Mouse (Mus musculus) large intestine, adult 2 months (tissue): ENCODE data around the gene Syngr1. TPM values are rescaled to one million over a fixed set of nuclear protein-coding genes. Genes with fewer than 3 reads are reported as not detected.
A peak's percentile ranks its signal among the peaks of the same experiment; 100 is the strongest.

Experiments
- DNase-seq: peaks from one replicate; pipeline ENCODE4 v3.0.0-alpha.2; 2012; ENCODE audit warnings: low read depth, low spot score
- WGBS: fragments of 180-500 bp; shearing (Covaris S2); methylation state at CpG from one replicate; pipeline ENCODE4 v1.1.7; 2018; 5-methylcytosine and 5-hydroxymethylcytosine counted together
- polyA plus RNA-seq: library from polyadenylated mRNA; depleted of rRNA; stranded (reverse); fragments of >200 nt; gene quantifications from 2 replicates; pipeline ENCODE4 v1.2.3, GENCODE M21; 2012

Syngr1 gene
- polyA plus RNA-seq, 1 experiment = 8.1 TPM

DNA sequence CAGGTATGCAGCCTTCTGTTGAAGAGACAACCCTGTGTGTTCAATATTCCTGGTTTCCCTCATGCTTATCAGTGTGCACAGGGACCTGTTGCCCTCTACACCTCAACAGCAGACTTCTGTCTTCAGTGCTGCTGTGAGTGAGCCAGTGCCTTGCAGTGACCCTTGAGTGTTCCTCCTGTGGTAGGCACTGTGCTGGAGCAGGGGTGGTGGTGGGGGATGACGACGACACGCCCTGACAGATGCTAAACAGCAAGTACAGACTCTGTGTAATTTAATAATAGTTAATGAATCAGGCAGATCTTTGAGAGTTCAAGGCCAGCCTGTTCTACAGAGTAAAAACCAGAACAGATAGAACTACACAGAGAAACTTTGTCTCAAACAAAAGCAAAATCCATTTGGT is 45.5 kb downstream of the Syngr1 start:
- DNase-seq = no peak
- 76% methylated on average over 3 of the region's 3 CpGs for WGBS

DNA sequence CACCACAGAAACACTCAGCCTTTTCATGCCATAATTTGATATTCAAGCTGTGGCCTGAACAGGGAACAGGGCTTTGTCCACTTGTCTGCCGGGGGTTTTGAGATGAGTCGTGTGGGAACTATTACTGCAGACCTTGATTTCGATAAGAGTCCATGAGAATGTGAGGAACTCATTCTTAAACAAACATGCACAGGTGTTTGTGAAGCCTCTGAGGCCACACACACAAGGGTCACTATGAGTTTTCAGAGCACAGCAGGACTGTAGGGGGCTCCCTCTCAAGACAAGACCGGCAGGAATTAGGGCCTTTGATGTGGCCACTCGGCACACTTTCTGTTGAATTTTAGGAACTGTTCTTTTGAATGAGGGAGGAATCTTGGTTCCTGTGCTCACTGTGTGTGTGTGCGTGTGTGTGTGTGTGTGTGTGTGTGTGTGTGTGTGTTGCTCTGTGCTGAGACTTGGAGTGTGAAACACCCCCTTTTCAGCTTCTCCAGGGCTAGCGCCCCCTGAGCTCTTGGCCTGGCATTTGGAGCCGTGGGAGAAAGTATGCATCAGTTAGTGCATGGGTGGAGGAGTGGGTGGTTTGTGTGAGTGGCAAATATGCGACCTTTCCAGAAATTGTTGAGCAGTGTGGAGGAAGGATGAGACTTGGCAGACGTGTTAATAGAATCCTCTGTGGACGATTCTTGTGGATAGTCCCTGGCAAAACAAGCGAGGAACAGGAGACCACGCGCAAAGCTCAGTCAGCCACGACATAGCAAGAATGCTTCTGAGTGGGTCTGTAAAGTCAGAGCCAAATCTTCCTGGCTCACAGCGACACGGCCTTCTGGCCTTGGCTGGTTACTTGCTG is 47.0 kb downstream of the Syngr1 start:
- WGBS = 60% methylated on average over 17 of the region's 17 CpGs
- no peak for DNase-seq

DNA sequence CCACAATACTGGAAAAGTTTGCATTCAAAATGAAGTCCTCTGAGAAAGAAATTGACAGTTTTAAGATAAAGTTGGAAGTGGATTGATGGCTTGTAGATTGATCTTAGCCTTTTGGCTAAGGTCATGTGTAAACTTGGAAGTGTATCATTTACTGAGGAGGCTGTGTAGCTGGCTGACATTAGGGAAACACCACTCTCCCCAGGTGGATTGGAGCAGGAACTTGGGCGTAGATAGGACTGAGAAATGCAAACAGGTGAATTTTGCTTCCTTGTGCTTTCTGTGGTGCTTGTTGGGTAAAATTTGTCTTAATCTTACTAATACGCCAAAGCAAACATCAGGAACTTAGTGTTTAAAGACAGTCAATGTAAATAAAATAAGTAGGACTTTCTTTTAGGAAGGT is 49.2 kb downstream of the Syngr1 start:
- no peak for DNase-seq
- WGBS = 36% methylated on average over 2 of the region's 2 CpGs

DNA sequence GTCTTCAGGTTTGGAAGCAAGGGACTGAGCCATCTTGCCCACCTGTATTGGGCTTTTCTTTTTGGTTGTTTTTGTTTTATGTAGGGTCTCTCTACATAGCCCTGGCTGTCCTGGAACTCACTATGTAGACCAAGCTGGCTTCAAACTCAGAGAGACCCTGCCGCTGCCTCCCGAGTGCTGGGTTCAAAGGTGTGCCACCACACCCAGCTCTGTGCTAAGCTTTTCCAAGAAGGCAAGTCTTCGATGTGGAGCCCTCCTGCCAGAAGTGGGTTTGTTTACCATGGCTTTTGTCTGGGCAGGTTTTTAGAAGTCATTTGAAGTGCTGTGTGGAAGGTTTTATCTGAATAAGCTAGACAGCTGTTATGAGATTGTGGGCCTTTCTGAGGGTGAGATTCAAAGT is 49.7 kb downstream of the Syngr1 start:
- WGBS = 42% methylated on average over 3 of the region's 3 CpGs
- DNase-seq = no peak

DNA sequence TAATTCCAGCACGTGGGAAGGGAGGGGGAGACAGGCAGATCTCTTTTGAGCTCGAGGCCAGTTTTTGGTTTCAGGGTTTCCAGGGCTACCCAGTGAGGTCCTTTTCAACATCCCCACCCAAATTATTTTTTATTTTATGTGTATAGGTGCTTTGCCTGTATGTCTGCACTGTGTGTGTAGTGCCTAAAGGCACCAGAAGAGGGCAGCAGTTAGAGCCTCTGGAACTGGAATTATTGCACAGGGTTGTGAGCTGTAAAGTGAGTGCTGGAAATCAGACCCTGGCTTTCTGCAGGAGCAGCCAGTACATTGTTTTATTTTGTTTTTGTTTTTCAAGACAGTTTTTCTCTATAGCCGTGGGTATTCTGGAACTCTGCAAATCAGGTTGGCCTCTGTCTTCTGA is 51.0 kb downstream of the Syngr1 start:
- DNase-seq = no peak
- WGBS = 96% methylated on average over 3 of the region's 3 CpGs

DNA sequence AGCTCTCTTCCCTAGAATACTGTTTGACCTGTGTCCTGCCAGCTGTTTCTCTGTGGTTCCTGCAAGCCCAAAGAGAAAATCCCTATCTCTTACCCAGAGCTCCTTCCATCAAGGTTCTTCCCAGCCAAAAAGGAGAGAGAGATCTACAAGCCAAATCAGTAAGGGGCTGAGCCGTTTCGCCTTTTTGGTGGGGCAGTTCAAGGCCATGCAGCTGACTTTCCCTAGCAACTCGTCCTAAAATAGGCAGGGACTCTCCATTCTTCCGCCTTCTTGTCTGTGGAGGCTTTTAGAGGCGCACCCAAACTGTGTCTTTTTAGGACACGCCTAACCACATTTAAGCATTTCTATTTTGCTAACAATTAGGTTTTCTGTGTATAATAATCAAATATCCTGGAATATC is 52.6 kb downstream of the Syngr1 start:
- DNase-seq = no peak
- WGBS = 82% methylated on average over 6 of the region's 6 CpGs

DNA sequence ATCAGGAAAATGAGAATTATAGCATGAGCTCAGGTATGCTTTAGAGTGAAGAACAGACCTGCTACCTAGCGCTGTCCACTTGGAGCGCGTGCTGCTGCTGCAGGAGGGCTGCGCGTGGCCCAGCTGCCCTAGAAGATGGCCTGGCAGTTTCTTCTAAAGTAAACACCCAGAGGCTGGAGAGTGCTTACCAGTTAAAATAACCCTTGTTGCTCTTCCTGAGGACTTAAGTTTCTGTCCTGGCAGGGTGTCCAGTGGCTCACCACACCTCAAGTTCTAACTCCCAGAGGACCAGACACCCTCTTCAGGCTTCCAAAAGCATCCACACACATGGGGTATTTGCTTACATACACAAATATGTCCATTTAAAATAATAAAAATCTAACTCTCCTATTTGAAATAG is 54.3 kb downstream of the Syngr1 start:
- 92% methylated on average over 5 of the region's 5 CpGs for WGBS

DNA sequence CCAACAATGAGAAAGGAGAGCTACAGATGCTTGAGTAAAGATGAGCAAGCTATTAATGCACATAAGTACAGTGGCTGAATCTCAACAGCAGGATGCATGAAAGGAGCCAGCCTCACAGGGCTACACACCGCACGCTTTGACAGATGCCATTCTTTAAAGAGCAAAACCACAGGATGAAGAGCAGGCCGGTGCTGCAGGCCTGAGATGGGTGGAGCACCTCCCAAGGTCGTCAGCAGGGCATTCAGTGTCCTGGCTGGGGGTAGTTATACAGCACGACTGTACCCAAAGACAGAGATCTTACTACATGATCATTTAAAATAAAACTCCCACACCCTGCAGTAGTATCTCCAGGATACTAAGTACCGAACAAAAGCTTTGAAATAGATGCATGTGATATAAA is 55.0 kb downstream of the Syngr1 start:
- no peak for DNase-seq
- WGBS = 55% methylated on average over 6 of the region's 6 CpGs

More for the DNA sequence above, 54.3 kb downstream of the Syngr1 start:
- DNase-seq = no peak

DNA sequence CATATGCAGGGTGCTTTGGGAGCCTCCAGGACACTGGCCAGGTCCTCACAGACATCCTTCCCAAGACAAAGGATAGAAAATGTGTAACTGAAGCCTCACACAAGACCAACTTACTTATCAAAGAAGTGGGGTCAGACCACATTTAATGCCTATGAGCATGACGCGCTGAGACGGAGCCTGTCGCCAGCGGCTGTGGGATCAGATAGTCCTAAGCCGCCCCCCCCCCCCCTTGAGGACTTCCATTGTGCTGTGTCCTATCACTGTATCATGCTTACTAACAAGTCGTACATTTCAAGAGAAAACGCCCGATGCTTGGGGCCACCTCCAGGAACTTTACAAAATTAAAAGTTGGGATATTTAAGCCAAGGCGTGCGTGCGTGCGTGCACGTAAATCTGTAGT is 56.0 kb downstream of the Syngr1 start:
- 92% methylated on average over 14 of the region's 14 CpGs for WGBS
- no peak for DNase-seq

DNA sequence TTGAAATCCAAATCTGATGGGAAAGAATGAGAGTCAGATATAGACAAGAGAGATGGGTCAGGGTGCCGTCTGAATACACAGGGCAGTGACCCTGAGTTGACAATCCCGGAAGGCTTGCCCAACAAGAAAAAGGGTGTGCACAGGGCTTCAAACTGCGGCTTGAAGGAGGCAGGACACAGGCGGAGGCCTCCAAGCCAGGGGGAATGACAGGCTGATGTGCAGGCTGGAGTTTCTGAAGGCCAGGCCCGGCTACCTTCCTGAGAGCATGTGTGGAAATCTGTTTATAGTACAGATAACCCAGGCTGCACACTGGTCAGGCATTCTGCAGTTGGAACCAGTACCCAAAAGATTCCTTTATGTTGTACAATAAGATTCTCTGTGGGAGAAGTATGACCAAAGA is 56.4 kb downstream of the Syngr1 start:
- DNase-seq = no peak
- 65% methylated on average over 5 of the region's 5 CpGs for WGBS

DNA sequence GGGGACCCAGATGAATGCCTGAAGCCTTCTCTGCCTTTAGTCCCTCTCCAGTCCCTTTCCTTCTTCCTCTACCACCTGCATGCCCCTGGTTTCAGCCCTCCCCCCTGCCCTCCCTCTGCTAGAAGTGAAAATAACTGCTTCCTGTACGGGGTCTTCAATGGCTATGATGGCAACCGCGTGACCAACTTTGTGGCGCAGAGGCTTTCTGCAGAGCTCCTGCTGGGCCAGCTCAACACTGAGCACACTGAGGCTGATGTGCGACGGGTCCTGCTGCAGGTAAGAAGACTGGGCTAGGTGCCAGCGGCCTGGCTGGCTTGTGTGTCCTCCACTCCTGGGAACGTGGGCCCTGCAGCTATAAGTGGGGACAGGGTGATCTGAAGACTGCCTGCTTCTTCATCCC is 57.4 kb downstream of the Syngr1 start:
- no peak for DNase-seq
- WGBS = 83% methylated on average over 8 of the region's 8 CpGs

DNA sequence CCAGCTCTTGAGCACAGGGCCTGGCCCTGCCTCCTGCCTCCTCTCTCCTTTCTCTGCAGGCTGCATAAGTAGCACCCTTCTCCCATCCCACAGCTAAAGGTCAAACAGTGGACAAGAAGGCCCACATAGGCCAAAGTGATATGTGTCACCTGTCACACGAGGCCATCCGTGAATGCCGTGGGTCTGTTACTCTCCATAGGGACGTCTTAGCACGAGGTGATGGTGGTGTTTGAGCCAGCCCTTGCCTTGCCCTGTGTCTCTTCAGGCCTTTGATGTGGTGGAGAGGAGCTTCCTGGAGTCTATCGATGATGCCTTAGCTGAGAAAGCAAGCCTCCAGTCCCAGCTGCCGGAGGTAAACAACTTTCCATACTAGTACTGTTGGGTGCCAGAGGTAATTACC is 58.4 kb downstream of the Syngr1 start:
- 85% methylated on average over 7 of the region's 7 CpGs for WGBS
- DNase-seq = no peak

DNA sequence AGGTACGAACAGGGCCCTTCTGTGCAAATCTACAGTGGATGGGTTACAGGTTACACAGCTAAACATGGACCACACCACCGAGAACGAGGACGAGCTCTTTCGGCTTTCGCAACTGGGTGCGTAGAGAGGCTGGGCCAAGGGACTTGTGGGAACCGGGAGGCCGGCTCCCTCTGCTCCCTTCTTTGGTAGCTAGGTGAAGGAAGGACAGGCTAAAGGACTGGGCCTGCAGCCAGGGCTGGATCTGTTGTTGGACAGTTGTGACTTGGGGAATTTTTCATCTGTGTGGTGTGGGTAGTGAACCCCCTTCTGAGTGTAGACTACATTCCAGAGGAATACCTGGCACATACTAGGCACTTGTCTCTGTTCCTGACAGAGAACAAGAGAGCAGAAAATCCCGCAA is 61.5 kb downstream of the Syngr1 start:
- DNase-seq = no peak
- WGBS = 89% methylated on average over 10 of the region's 10 CpGs

DNA sequence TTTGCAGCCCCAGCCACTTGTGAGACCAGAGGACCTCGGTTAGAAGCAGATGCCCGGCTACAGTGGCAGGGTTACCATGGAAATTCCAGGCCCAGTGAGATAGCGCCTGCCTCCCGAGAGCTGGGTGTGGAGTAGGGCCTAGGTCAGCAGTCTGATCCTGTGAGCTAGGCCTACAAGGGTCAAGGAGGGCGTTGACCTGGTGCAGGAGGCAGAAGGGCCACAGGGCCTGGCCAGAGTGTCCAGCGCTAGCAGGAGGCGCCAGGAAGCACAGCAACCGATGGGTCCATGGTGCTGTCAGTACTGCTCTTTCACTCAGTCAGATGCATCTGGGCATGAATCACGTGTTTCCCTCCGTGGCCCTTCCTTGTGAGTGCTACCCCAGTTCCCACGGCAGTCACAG is 62.6 kb downstream of the Syngr1 start:
- 92% methylated on average over 11 of the region's 11 CpGs for WGBS
- DNase-seq = no peak

DNA sequence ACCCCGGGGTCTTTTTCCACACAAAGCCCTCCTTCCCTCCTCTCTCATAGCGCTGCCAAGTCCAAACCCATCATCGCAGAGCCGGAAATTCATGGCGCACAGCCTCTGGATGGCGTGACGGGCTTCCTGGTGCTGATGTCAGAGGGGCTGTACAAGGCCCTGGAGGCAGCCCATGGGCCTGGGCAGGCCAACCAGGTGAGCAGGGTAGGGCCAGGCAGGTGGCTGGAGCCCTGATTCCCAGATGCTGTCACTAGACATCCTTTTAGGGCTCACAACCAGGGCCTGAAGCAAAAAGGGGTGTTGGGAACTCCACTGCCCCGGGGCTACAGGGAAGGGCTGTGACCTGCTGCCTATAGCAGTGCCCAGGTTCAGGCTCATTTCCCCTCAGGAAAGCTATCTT is 64.6 kb downstream of the Syngr1 start:
- whole genome bisulfite sequencing = 95% methylated on average over 8 of the region's 8 CpGs
- DNase-seq = no peak

DNA sequence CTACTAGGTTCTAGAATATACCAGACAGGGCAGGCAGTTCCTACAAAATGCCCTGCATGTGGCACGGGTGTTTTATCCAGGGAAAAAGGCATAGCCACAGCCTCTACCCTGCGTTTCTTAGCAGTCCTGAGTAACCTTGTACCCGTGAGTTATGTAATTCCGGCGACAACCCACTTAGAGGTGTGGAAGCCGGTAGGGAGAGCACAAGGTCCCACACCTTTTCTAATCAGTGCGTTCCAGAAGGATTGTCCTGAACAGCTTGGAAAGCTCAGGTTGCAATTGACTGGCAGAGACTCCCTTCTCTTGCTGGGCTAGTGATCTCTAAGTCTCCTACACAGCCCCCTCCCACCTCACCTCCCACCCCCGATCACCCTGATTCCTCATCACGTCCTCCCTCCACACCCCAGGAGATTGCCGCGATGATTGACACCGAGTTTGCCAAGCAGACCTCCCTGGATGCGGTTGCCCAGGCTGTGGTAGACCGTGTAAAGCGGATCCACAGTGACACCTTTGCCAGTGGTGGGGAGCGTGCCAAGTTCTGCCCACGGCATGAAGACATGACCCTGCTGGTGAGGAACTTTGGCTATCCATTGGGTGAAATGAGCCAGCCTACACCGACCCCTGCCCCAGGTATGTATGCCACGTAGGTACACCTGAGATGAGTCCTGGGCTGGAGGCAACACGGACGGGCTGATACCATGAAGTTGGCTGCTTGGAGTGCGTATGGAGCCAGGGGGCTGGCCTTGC is 66.2 kb downstream of the Syngr1 start:
- DNase-seq = no peak
- WGBS = 74% methylated on average over 22 of the region's 22 CpGs

DNA sequence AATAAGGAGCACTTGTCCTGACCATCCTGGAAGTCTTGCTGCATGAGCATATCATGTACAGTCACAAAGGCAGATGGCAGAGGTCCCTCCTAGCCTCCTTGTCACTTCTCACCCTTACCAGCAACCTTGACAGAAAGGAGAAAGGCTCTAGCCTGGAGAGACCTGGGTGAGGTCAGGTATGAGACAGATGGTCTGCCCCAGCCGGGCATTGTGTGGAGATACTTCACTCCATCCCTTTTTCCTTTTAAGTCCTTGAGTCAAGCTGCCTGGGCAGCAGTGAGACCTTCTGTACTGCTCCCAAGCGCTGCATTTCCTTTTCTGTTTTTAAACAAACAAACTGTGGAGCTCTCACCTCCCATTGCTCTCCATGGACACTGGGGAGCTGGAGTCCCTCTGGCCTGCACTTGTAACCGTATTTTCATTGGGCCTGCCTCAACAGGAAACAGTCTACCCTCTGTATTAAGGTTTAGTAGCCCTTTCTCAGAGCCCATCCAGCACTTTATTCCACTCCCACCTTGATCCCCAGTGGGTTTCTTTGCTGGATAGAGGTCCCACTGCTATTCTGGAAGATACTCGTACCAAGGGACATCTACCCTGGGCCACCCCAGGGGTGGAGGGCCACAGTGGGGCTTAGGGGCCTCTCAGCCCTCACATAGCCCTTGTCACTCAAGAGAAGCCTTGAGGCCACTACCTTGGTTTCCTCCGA is 67.0 kb downstream of the Syngr1 start:
- 52% methylated on average over 5 of the region's 5 CpGs for WGBS
- DNase-seq = no peak

DNA sequence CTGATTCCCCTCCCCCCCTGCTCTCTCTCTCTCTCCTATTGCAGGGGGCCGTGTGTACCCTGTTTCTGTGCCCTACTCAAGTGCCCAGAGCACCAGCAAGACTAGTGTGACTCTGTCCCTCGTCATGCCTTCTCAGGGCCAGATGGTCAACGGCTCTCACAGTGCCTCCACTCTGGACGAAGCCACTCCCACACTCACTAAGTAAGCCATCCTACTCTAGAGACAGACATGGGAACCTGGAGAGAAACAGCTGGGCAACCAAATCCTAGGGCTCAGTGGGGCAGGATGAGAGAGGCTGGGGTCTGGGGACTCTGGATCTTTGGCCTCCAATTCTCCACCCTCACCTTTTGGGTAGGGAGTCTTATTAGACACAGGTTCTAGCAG is 67.6 kb downstream of the Syngr1 start:
- WGBS = 27% methylated on average over 4 of the region's 4 CpGs
- DNase-seq = no peak

DNA sequence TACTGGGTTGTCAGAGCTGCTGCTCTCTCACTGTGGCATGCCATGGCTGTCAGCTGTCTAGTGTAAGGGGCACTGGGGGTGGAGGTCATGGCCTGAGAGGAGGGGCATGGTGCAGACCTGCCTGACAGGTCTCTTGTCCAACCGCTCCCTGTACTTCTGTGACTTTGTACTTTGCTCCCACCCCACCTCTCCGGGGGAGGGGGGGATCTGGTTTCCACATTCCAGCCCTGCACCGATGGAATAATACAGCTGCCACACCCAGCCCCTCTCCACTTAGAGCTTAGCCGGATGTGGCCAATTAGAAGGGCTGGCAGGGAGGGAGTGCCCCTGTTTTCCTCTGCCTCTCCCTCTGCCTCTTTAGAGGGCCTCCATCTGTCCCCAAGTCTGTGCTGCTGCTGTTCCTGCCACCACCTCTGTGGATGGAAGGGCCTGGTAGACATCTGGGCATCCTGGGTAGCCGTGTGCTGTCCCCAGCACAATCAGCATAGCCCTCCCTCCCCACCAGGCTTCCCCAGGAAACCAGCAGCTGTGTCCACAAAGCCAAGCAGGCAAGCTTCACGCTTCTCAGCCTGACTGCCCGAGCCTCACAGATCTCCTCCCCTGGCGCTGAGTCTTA is 68.3 kb downstream of the Syngr1 start:
- DNase-seq = peak; percentile 87
- WGBS = 22% methylated on average over 8 of the region's 8 CpGs

DNA sequence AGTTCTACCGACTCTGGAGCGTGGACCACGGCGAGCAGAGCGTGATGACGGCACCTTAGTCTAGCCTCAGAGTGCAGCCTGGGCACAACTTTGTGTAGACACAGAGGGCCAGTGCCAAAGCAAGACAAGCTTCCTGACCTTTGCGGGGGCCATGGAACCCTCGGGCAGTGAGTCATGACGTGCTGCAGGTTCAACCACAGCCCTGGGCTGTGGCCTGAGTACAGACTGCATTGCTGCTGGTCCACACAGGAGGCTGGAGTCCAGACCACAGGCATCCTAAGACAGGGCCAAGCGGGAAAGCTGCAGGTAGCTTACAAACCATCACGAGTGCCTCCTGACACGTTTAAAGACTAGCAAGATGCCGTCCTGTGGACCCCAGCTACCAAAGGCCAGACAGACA is 69.1 kb downstream of the Syngr1 start:
- WGBS = 59% methylated on average over 13 of the region's 13 CpGs
- no peak for DNase-seq
